Mouse (Mus musculus) lung, embryonic 14.5 days (tissue): ENCODE measurements around the gene Grik5. TPM values are rescaled to one million over a fixed set of nuclear protein-coding genes. Genes with fewer than 3 reads are reported as not detected.

Experiments used
- ATAC-seq: fragments of 200-750 bp; cut with Nextera tagmentation; 2 replicates; pipeline ENCODE4 v1.8.0; 2017; ENCODE audit warnings: mild to moderate bottlenecking, moderate TSS enrichment, moderate library complexity; ENCODE audit not compliant: insufficient read depth
- DNase-seq: peaks from one replicate; pipeline ENCODE4 v3.0.0-alpha.2; 2015
- H3K27ac ChIP-seq: fragments of 300-500 bp; sonication (generic); 2 replicates; pipeline ENCODE4 v1.5.1; 2014; ENCODE audit warnings: low read depth, mild to moderate bottlenecking, moderate library complexity
- H3K27me3 ChIP-seq: fragments of 300-500 bp; sonication (generic); 2 replicates; pipeline ENCODE4 v1.6.1; 2014; ENCODE audit warnings: low read length, control low read depth; ENCODE audit not compliant: insufficient read depth
- H3K36me3 ChIP-seq: fragments of 300-500 bp; sonication (generic); 2 replicates; pipeline ENCODE4 v1.6.1; 2014; ENCODE audit warnings: control low read depth; ENCODE audit not compliant: insufficient read depth
- H3K4me1 ChIP-seq: fragments of 300-500 bp; sonication (generic); 2 replicates; pipeline ENCODE4 v1.6.1; 2014; ENCODE audit warnings: antibody characterized with exemption, control low read depth; ENCODE audit not compliant: insufficient read depth
- H3K4me2 ChIP-seq: fragments of 300-500 bp; sonication (generic); 2 replicates; pipeline ENCODE4 v1.6.1; 2014; ENCODE audit warnings: mild to moderate bottlenecking
- H3K4me3 ChIP-seq: fragments of 300-500 bp; sonication (generic); 2 replicates; pipeline ENCODE4 v1.5.1; 2014; ENCODE audit warnings: low read depth, low read length
- H3K9ac ChIP-seq: fragments of 300-500 bp; sonication (generic); 2 replicates; pipeline ENCODE4 v1.6.1; 2014
- H3K9me3 ChIP-seq: fragments of 300-500 bp; sonication (generic); 2 replicates; pipeline ENCODE4 v1.6.1; 2016; ENCODE audit warnings: low read depth, low read length, control low read depth
- CTCF ChIP-seq: IDR thresholded peaks from 2 replicates; pipeline ENCODE4 v1.5.1; 2016; ENCODE audit warnings: antibody characterized with exemption, low read depth
- WGBS: fragments of 180-500 bp; shearing (Covaris S2); extraction: QIAGEN DNeasy Blood & Tissue Kit; methylation state at CpG from one replicate; pipeline ENCODE4 v1.1.7; 2014; 5-methylcytosine and 5-hydroxymethylcytosine counted together
- polyA plus RNA-seq: library from polyadenylated mRNA; unstranded; fragments of >200 nt; fragmentation: Nextera tagmentation; extraction: Ambion mirVana; gene quantifications from 2 replicates; pipeline ENCODE4 v1.2.1, GENCODE M21; 2014

Grik5 gene
- polyA plus RNA-seq, 1 experiment from 2014 or later: 6.7 TPM

GRCm38 (mm10) chr7:24973208-24973607 is 98.9 kb downstream of the Grik5 start:
- 0 out of 2 replicates have a peak, but pooled peaks cover 3% of the 10 kb centered on the region for H3K4me1 ChIP-seq
- no peak overlapping the region for H3K4me2 ChIP-seq
- H3K4me3 ChIP-seq: no peak overlapping the region
- no peak overlapping the region for H3K27ac ChIP-seq
- ATAC-seq: no peak
- H3K9me3 ChIP-seq: no peaks in the 10 kb centered on the region
- no peak for TF ChIP-seq CTCF
- no peaks in the 10 kb centered on the region for H3K27me3 ChIP-seq
- H3K36me3 ChIP-seq: peaks cover 11% of the 10 kb centered on the region; the same call in 1 of the 2 replicates
- WGBS: 81% methylated on average over 4 of the region's 4 CpGs
- no peak overlapping the region for H3K9ac ChIP-seq
- no peak for DNase-seq

- under 1% methylated on average over 45 of the region's 45 CpGs for WGBS
- Histone ChIP-seq H3K4me2 (peak within 1 kb of the TSS; percentile 81), H3K4me1 (0 out of 2 replicates have a peak, but pooled peaks cover 3% of the 10 kb centered on the region), H3K9me3 (no peaks in the 10 kb centered on the region), H3K9ac (peak within 1 kb of the TSS; percentile 75), H3K4me3 (peak within 1 kb of the TSS; percentile 77), H3K27me3 (no peaks in the 10 kb centered on the region), H3K36me3 (peaks cover 11% of the 10 kb centered on the region; the same call in 1 of the 2 replicates), H3K27ac (peak within 1 kb of the TSS; percentile 75)
- peak; percentile 96 for DNase-seq
- peak; percentile 93 for ATAC-seq
- TF ChIP-seq CTCF: peak; percentile 52
These were observed 99.9 kb downstream of the Grik5 start, which contains the start of gene Rabac1 for GRCm38 (mm10) chr7:24971972-24972893. Rabac1 (minus strand) TSS chr7:24972754.

- ATAC-seq (no peak; the same call in 1 of the 2 replicates), DNase-seq (peak; percentile 71)
- no peaks in the 10 kb centered on the region for H3K9me3 ChIP-seq
- peak overlapping the region; percentile 75 for H3K9ac ChIP-seq
- H3K4me2 ChIP-seq: peak overlapping the region; percentile 81
- WGBS: 9% methylated on average over 19 of the region's 19 CpGs
- H3K36me3 ChIP-seq: peaks cover 11% of the 10 kb centered on the region; the same call in 1 of the 2 replicates
- no peaks in the 10 kb centered on the region for H3K27me3 ChIP-seq
- peak; percentile 79 for TF ChIP-seq CTCF
- 0 out of 2 replicates have a peak, but pooled peaks cover 3% of the 10 kb centered on the region for H3K4me1 ChIP-seq
- peak overlapping the region; percentile 77 for H3K4me3 ChIP-seq
- no peak overlapping the region; the same call in 1 of the 2 replicates for H3K27ac ChIP-seq
These were observed 100.7 kb downstream of the Grik5 start for GRCm38 (mm10) chr7:24971261-24971971.

GRCm38 (mm10) chr7:24970341-24970740 is 101.8 kb downstream of the Grik5 start:
- Histone ChIP-seq H3K9me3 (no peaks in the 10 kb centered on the region), H3K36me3 (peaks cover 11% of the 10 kb centered on the region; the same call in 1 of the 2 replicates), H3K27me3 (no peaks in the 10 kb centered on the region), H3K4me2 (no peak overlapping the region), H3K9ac (no peak overlapping the region), H3K4me1 (0 out of 2 replicates have a peak, but pooled peaks cover 3% of the 10 kb centered on the region), H3K27ac (no peak overlapping the region), H3K4me3 (no peak overlapping the region)
- DNase-seq (no peak), ATAC-seq (no peak)
- no peak for TF ChIP-seq CTCF
- 93% methylated on average over 3 of the region's 3 CpGs for WGBS

- Histone ChIP-seq H3K4me3 (no peak overlapping the region), H3K27ac (no peak overlapping the region), H3K4me1 (0 out of 2 replicates have a peak, but pooled peaks cover 3% of the 10 kb centered on the region), H3K27me3 (no peaks in the 10 kb centered on the region), H3K4me2 (no peak overlapping the region), H3K9ac (no peak overlapping the region), H3K9me3 (no peaks in the 10 kb centered on the region), H3K36me3 (peaks cover 11% of the 10 kb centered on the region; the same call in 1 of the 2 replicates)
- TF ChIP-seq CTCF: no peak
- ATAC-seq (no peak), DNase-seq (no peak)
- 72% methylated on average over 12 of the region's 12 CpGs for WGBS
These were observed 102.3 kb downstream of the Grik5 start for GRCm38 (mm10) chr7:24969805-24970204.

DNA sequence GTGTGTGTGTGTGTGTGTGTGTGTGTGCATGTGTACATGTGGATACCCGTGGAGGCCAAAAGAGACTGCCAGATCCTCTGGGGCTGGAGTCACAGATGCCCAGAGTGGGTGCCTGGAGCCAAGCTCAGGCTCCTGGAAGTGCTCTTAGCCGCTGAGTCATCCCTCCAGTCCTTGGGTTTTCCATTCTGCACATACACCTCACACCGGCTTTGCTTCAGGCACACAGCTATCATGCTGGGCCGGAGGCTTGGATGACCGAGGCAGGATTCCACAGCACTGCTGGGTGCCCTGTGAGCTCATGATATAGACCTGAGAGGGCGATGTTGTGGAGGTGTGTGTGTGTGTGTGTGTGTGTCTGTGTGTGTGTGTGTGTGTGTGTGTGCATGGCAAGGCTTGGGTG is 103.7 kb downstream of the Grik5 start:
- WGBS: 71% methylated on average over 6 of the region's 6 CpGs
- no peak for ATAC-seq
- Histone ChIP-seq H3K27ac (no peak overlapping the region), H3K9ac (no peak overlapping the region), H3K36me3 (peaks cover 11% of the 10 kb centered on the region; the same call in 1 of the 2 replicates), H3K4me1 (0 out of 2 replicates have a peak, but pooled peaks cover 3% of the 10 kb centered on the region), H3K27me3 (no peaks in the 10 kb centered on the region), H3K4me2 (no peak overlapping the region), H3K4me3 (no peak overlapping the region), H3K9me3 (no peaks in the 10 kb centered on the region)
- no peak for TF ChIP-seq CTCF
- no peak for DNase-seq
